Mouse (Mus musculus) B cell, adult 67 days (primary cell): ENCODE measurements around the gene Ube2s. TPM values are rescaled to one million over a fixed set of nuclear protein-coding genes. Genes with fewer than 3 reads are reported as not detected.

Source experiments
- total RNA-seq, 2 experiments: library from RNA; stranded (reverse); gene quantifications; 4 replicates each; pipeline ENCODE4 v1.2.4; 2023

Ube2s gene
- total RNA-seq: 100 to 1,000 TPM; 115 to 155 TPM

GRCm38 (mm10) chr7:4812303-4813104 is at the start of gene Ube2s:
Gene Ube2s, minus strand, starts transcription at chr7:4812590.

GRCm38 (mm10) chr7:4844245-4844916 is 32.0 kb upstream of the Ube2s start, which contains the start of gene Shisa7:
Gene Shisa7, minus strand, starts transcription at chr7:4844696.

GRCm38 (mm10) chr7:4792278-4793212 is 19.8 kb downstream of the Ube2s start, which contains the start of gene Rpl28:
Gene Rpl28, plus strand, starts transcription at chr7:4792874.

GRCm38 (mm10) chr7:4789436-4789935 is 22.9 kb downstream of the Ube2s start, which contains the start of gene Tmem238:
Gene Tmem238, minus strand, starts transcription at chr7:4789656.

GRCm38 (mm10) chr7:4782759-4783158 is 29.6 kb downstream of the Ube2s start, which contains the start of the genes Il11 and Tmem190:
Gene Il11, minus strand, starts transcription at chr7:4782859.
Gene Tmem190, plus strand, starts transcription at chr7:4782937.

GRCm38 (mm10) chr7:4771202-4771601 is 41.2 kb downstream of the Ube2s start, which contains the start of gene Fam71e2:
Gene Fam71e2, minus strand, starts transcription at chr7:4771302.

GRCm38 (mm10) chr7:4752821-4753570 is 59.4 kb downstream of the Ube2s start, which contains the start of gene Cox6b2:
Gene Cox6b2, minus strand, starts transcription at chr7:4753094.

Other genes with a start within 250 kb of the Ube2s start
- not detected for gene Ptprh, start 208.5 kb downstream of the Ube2s start, total RNA-seq
- gene Tmem86b, start 181.2 kb downstream of the Ube2s start, total RNA-seq: 10 to 100 TPM; 50.4 to 62.8 TPM
- gene Ppp6r1, start 153.6 kb downstream of the Ube2s start, total RNA-seq: 100 to 1,000 TPM; 242 to 257 TPM
- gene Hspbp1, start 127.5 kb downstream of the Ube2s start, total RNA-seq: 10 to 100 TPM; 52.2 to 54.9 TPM
- not detected for gene Brsk1, start 122.0 kb downstream of the Ube2s start, total RNA-seq
- 1 to 10 TPM; 2.9 to 3.5 TPM for gene Tmem150b, start 87.3 kb downstream of the Ube2s start, total RNA-seq
- gene Kmt5c, start 72.5 kb downstream of the Ube2s start, total RNA-seq: 100 to 1,000 TPM; 100 to 105 TPM
- gene Cox6b2, start 59.5 kb downstream of the Ube2s start, total RNA-seq: 1 to 10 TPM; 2.7 to 6.8 TPM
- not detected for gene Fam71e2, start 41.3 kb downstream of the Ube2s start, total RNA-seq
- not detected for gene Il11, start 29.7 kb downstream of the Ube2s start, total RNA-seq
- gene Tmem190, start 29.7 kb downstream of the Ube2s start, total RNA-seq: not detected
- 1 to 10 TPM; 2.2 to 3.2 TPM for gene Tmem238, start 22.9 kb downstream of the Ube2s start, total RNA-seq
- 1,000 to 10,000 TPM; 1,616 to 1,738 TPM for gene Rpl28, start 19.7 kb downstream of the Ube2s start, total RNA-seq
- 1 to 10 TPM; 1.5 to 2.2 TPM for gene Shisa7, start 32.1 kb upstream of the Ube2s start, total RNA-seq
- gene Isoc2b, start 57.7 kb upstream of the Ube2s start, total RNA-seq: 10 to 100 TPM in 1 of 2 experiments, 1 to 10 TPM in 1; 8.1 to 13.1 TPM
- 10 to 100 TPM; 11.1 to 11.2 TPM for gene Isoc2a, start 64.6 kb upstream of the Ube2s start, total RNA-seq
- gene Gm36210, start 93.9 kb upstream of the Ube2s start, total RNA-seq: not detected
- gene Zfp628, start 102.6 kb upstream of the Ube2s start, total RNA-seq: 10 to 100 TPM; 32.8 to 34.2 TPM
- 10 to 100 TPM in 1 of 2 experiments, 1 to 10 TPM in 1; 6.6 to 10.6 TPM for gene Nat14, start 109.4 kb upstream of the Ube2s start, total RNA-seq
- under 1 TPM in 1 of 2 experiments, not detected in 1; 0.41 TPM for gene Ssc5d, start 113.2 kb upstream of the Ube2s start, total RNA-seq
- under 1 TPM; 0.33 to 0.87 TPM for gene Sbk2, start 151.8 kb upstream of the Ube2s start, total RNA-seq
- not detected for gene Sbk3, start 158.6 kb upstream of the Ube2s start, total RNA-seq
- gene Zfp579, start 183.6 kb upstream of the Ube2s start, total RNA-seq: 10 to 100 TPM; 20.7 to 31.7 TPM
- gene Zfp524, start 201.8 kb upstream of the Ube2s start, total RNA-seq: 10 to 100 TPM; 10.5 to 12.3 TPM
- 10 to 100 TPM; 54.8 to 57.0 TPM for gene Fiz1, start 202.1 kb upstream of the Ube2s start, total RNA-seq
- not detected for gene Gm44973, start 202.9 kb upstream of the Ube2s start, total RNA-seq
- gene Zfp865, start 207.8 kb upstream of the Ube2s start, total RNA-seq: 10 to 100 TPM; 47.6 to 56.7 TPM
- gene Ccdc106, start 208.0 kb upstream of the Ube2s start, total RNA-seq: not detected
- gene 4632433K11Rik, start 221.5 kb upstream of the Ube2s start, total RNA-seq: not detected
- 1 to 10 TPM; 5.8 to 7.0 TPM for gene Zfp784, start 225.9 kb upstream of the Ube2s start, total RNA-seq
- 1 to 10 TPM; 4.0 to 4.5 TPM for gene Zfp580, start 238.9 kb upstream of the Ube2s start, total RNA-seq
- gene U2af2, start 249.6 kb upstream of the Ube2s start, total RNA-seq: 100 to 1,000 TPM; 521 to 558 TPM